Comparison of ENCODE assay signal across 7 mouse cellular contexts in the genomic region with DNA sequence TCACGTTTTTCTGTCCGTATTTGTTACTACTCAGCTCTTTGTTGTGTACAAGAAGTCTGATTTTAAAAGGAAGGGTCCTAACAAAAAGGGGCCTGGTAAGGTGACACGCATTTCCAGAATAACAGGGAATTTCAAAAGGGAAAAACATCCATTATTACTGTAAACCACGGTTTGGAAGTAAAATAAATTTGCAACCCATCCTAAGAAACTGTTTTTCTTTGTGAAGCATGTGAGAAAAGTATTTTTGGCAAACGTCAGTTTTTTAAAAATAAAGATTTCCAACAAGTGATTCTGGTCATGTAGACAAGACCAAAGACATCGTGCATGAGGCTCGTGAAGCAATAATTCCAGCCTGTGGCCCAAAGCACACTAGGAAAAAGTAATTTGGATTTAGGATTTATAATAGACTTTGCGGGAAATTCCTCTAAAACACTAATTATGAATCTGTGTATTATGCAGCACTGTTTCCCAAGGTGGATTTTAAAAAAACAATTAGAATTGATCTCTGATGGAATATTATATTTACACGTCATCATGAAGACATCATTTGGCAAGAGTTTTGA. TPM values are rescaled to one million over a fixed set of nuclear protein-coding genes. Genes with fewer than 3 reads are reported as not detected.
DNase-seq lines count a peak whose midpoint lies in the region; ATAC-seq lines count a peak whose summit lies in the region.

No protein-coding gene starts in this region.

- H3K36me3 ChIP-seq in lung, embryonic 15.5 days = no peaks in the 10 kb centered on the region
- no peaks in the 10 kb centered on the region for H3K36me3 ChIP-seq in embryonic facial prominence, embryonic 15.5 days
- no peaks in the 10 kb centered on the region for H3K36me3 ChIP-seq in limb, embryonic 13.5 days
- no peaks in the 10 kb centered on the region for H3K36me3 ChIP-seq in stomach, embryonic 15.5 days

- peak overlapping the region; percentile 99 for H3K27ac ChIP-seq in lung, embryonic 15.5 days
- peak overlapping the region; percentile 100 for H3K27ac ChIP-seq in embryonic facial prominence, embryonic 15.5 days (replicated peaks)
- peak overlapping the region; percentile 100 for H3K27ac ChIP-seq in limb, embryonic 13.5 days
- H3K27ac ChIP-seq in stomach, embryonic 15.5 days = peak overlapping the region; percentile 99

- 21% methylated on average over 9 of the region's 9 CpGs for WGBS in lung, embryonic 15.5 days
- 26% methylated on average over 9 of the region's 9 CpGs for WGBS in embryonic facial prominence, embryonic 15.5 days
- WGBS in limb, embryonic 13.5 days = 14% methylated on average over 9 of the region's 9 CpGs
- 30% methylated on average over 9 of the region's 9 CpGs for WGBS in stomach, embryonic 15.5 days

- H3K4me2 ChIP-seq in lung, embryonic 15.5 days = peak overlapping the region; percentile 93
- peak overlapping the region; percentile 70 for H3K4me2 ChIP-seq in embryonic facial prominence, embryonic 15.5 days (replicated peaks)
- peak overlapping the region; percentile 88 for H3K4me2 ChIP-seq in limb, embryonic 13.5 days (replicated peaks)
- peak overlapping the region; percentile 80 for H3K4me2 ChIP-seq in stomach, embryonic 15.5 days

- H3K9me3 ChIP-seq in lung, embryonic 15.5 days = no peaks in the 10 kb centered on the region
- no peaks in the 10 kb centered on the region for H3K9me3 ChIP-seq in embryonic facial prominence, embryonic 15.5 days (replicated peaks)
- H3K9me3 ChIP-seq in limb, embryonic 13.5 days = no peaks in the 10 kb centered on the region
- H3K9me3 ChIP-seq in stomach, embryonic 15.5 days = no peaks in the 10 kb centered on the region

- peak overlapping the region; percentile 91 for H3K9ac ChIP-seq in lung, embryonic 15.5 days
- H3K9ac ChIP-seq in embryonic facial prominence, embryonic 15.5 days = peak overlapping the region; percentile 68; the same call in 1 of the 2 replicates
- H3K9ac ChIP-seq in limb, embryonic 13.5 days = peak overlapping the region; percentile 96
- H3K9ac ChIP-seq in stomach, embryonic 15.5 days = peak overlapping the region; percentile 83; the same call in 1 of the 2 replicates

- peak overlapping the region; percentile 63 for H3K4me3 ChIP-seq in lung, embryonic 15.5 days
- H3K4me3 ChIP-seq in embryonic facial prominence, embryonic 15.5 days (replicated peaks) = peak overlapping the region; percentile 62
- peak overlapping the region; percentile 61 for H3K4me3 ChIP-seq in limb, embryonic 13.5 days
- peak overlapping the region; percentile 63 for H3K4me3 ChIP-seq in stomach, embryonic 15.5 days (replicated peaks)

- no peaks in the 10 kb centered on the region for H3K27me3 ChIP-seq in lung, embryonic 15.5 days
- no peaks in the 10 kb centered on the region for H3K27me3 ChIP-seq in embryonic facial prominence, embryonic 15.5 days
- H3K27me3 ChIP-seq in limb, embryonic 13.5 days = no peaks in the 10 kb centered on the region
- H3K27me3 ChIP-seq in stomach, embryonic 15.5 days (replicated peaks) = no peaks in the 10 kb centered on the region

- ATAC-seq in lung, embryonic 15.5 days (ENCODE audit: borderline replicate concordance, extremely low read depth, low FRiP score, low TSS enrichment) = no peak
- ATAC-seq in embryonic facial prominence, embryonic 15.5 days (ENCODE audit: insufficient number of reproducible peaks, low FRiP score, low TSS enrichment, low read depth) = no peak
- no peak for ATAC-seq in limb, embryonic 13.5 days (ENCODE audit: low FRiP score, low read depth)
- no peak for ATAC-seq in stomach, embryonic 15.5 days (ENCODE audit: insufficient read depth, low FRiP score, low read depth)

- H3K4me1 ChIP-seq in lung, embryonic 15.5 days = peaks cover 27% of the 10 kb centered on the region
- 0 out of 2 replicates have a peak, but pooled peaks cover 4% of the 10 kb centered on the region for H3K4me1 ChIP-seq in embryonic facial prominence, embryonic 15.5 days
- H3K4me1 ChIP-seq in limb, embryonic 13.5 days = peaks cover 32% of the 10 kb centered on the region
- no peaks in the 10 kb centered on the region; the same call in 1 of the 2 replicates for H3K4me1 ChIP-seq in stomach, embryonic 15.5 days

- no peak for DNase-seq in lung, postnatal 14 days
- DNase-seq in natural killer cell, adult 2 months (ENCODE audit: low spot score in 2 of 2) = no peak
- DNase-seq in right cerebral cortex, adult 18-20 months = no peak

RNA-seq across cellular contexts. Expression of a gene that starts 3.2 kb away (rescaled TPM):
- 58.9 and 59.4 TPM in 2 replicates for polyA plus RNA-seq in lung, embryonic 15.5 days (2015; fragmentation: Nextera tagmentation; extraction: Ambion mirVana)
- polyA plus RNA-seq in embryonic facial prominence, embryonic 15.5 days (2015; fragmentation: Nextera tagmentation; extraction: Ambion mirVana) = 65.5 and 70.1 TPM in 2 replicates
- 68.1 and 72.2 TPM in 2 replicates for polyA plus RNA-seq in limb, embryonic 13.5 days (2015; fragmentation: Nextera tagmentation; extraction: Ambion mirVana)
- polyA plus RNA-seq in stomach, embryonic 15.5 days (2015; fragmentation: Nextera tagmentation; extraction: Ambion mirVana) = 52.2 and 59.1 TPM in 2 replicates

RNA-seq across cellular contexts. Expression of a gene that starts 9.4 kb away (rescaled TPM):
- 7.2 and 8.4 TPM in 2 replicates for polyA plus RNA-seq in lung, embryonic 15.5 days (2015; fragmentation: Nextera tagmentation; extraction: Ambion mirVana)
- polyA plus RNA-seq in embryonic facial prominence, embryonic 15.5 days (2015; fragmentation: Nextera tagmentation; extraction: Ambion mirVana) = 5.7 and 6.1 TPM in 2 replicates
- polyA plus RNA-seq in limb, embryonic 13.5 days (2015; fragmentation: Nextera tagmentation; extraction: Ambion mirVana) = 12.2 and 14.9 TPM in 2 replicates
- polyA plus RNA-seq in stomach, embryonic 15.5 days (2015; fragmentation: Nextera tagmentation; extraction: Ambion mirVana) = 4.0 TPM in 2 replicates

RNA-seq across cellular contexts. Expression of a gene that starts 20.7 kb away (rescaled TPM):
- polyA plus RNA-seq in lung, embryonic 15.5 days (2015; fragmentation: Nextera tagmentation; extraction: Ambion mirVana) = 12.5 and 13.6 TPM in 2 replicates
- polyA plus RNA-seq in embryonic facial prominence, embryonic 15.5 days (2015; fragmentation: Nextera tagmentation; extraction: Ambion mirVana) = 13.7 and 13.9 TPM in 2 replicates
- 15.3 and 19.4 TPM in 2 replicates for polyA plus RNA-seq in limb, embryonic 13.5 days (2015; fragmentation: Nextera tagmentation; extraction: Ambion mirVana)
- 11.3 and 12.7 TPM in 2 replicates for polyA plus RNA-seq in stomach, embryonic 15.5 days (2015; fragmentation: Nextera tagmentation; extraction: Ambion mirVana)
